Mouse (Mus musculus) forebrain, embryonic 10.5 days (tissue): ENCODE measurements around the gene Bmf. TPM values are rescaled to one million over a fixed set of nuclear protein-coding genes. Genes with fewer than 3 reads are reported as not detected.

Source experiments
- DNase-seq: peaks from one replicate; pipeline ENCODE4 v3.0.0-alpha.2; 2017; ENCODE audit warnings: low spot score; ENCODE audit errors: extremely low spot score
- H3K27ac ChIP-seq: fragments of 300-500 bp; sonication (generic); 2 replicates; pipeline ENCODE4 v1.5.1; 2016; ENCODE audit warnings: mild to moderate bottlenecking
- H3K27me3 ChIP-seq: fragments of 300-500 bp; sonication (generic); 2 replicates; pipeline ENCODE4 v1.6.1; 2016; ENCODE audit warnings: mild to moderate bottlenecking; ENCODE audit not compliant: poor library complexity, severe bottlenecking
- H3K36me3 ChIP-seq: fragments of 300-500 bp; sonication (generic); replicated peaks from 2 replicates; pipeline ENCODE4 v1.6.1; 2016; ENCODE audit warnings: mild to moderate bottlenecking, moderate library complexity
- H3K4me1 ChIP-seq: fragments of 300-500 bp; sonication (generic); 2 replicates; pipeline ENCODE4 v1.6.1; 2016
- H3K4me3 ChIP-seq: fragments of 300-500 bp; sonication (generic); 2 replicates; pipeline ENCODE4 v1.5.1; 2016; ENCODE audit warnings: mild to moderate bottlenecking, moderate library complexity
- H3K9me3 ChIP-seq: fragments of 300-500 bp; sonication (generic); 2 replicates; pipeline ENCODE4 v1.6.1; 2016; ENCODE audit warnings: mild to moderate bottlenecking, moderate library complexity
- WGBS: fragments of 180-500 bp; shearing (Covaris S2); methylation state at CpG from one replicate; pipeline ENCODE4 v1.1.7; 2016; 5-methylcytosine and 5-hydroxymethylcytosine counted together
- polyA plus RNA-seq: library from polyadenylated mRNA; unstranded; fragments of >200 nt; fragmentation: Nextera tagmentation; extraction: Ambion mirVana; gene quantifications from 2 replicates; pipeline ENCODE4 v1.2.1, GENCODE M21; 2016

Bmf gene
- polyA plus RNA-seq, 1 experiment from 2014 or later: 4.5 TPM

DNA sequence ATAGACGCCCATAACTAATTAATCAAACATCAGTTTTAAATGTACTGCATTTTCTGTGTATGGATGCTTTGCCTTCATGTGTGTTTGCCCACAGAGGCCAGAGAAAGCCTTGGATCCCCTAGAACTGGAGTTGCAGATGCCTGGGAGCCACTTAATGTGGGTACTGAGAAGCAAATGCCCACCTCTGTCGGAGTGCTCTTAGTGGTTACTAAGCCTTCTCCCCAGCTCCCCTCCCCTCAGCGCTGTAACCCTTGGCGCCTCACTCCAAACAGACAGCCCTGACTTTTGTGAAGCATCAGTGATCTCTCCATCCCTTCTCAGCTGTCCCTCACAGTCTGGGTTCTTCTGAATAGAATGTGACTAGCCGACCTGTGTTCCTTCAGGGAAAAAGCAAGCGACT is 51.0 kb downstream of the Bmf start:
- WGBS: 83% methylated on average over 6 of the region's 6 CpGs
- no peak overlapping the region for H3K4me3 ChIP-seq
- 0 out of 2 replicates have a peak overlapping the region, but pooled peaks have one; percentile 74 for H3K27ac ChIP-seq
- H3K27me3 ChIP-seq: peaks cover 13% of the 10 kb centered on the region; the same call in 1 of the 2 replicates
- H3K9me3 ChIP-seq: no peaks in the 10 kb centered on the region
- H3K4me1 ChIP-seq: peaks cover 39% of the 10 kb centered on the region
- no peak for DNase-seq
- H3K36me3 ChIP-seq: no peaks in the 10 kb centered on the region

- no peak for DNase-seq
- Histone ChIP-seq H3K27ac (no peak overlapping the region), H3K36me3 (no peaks in the 10 kb centered on the region), H3K4me3 (no peak overlapping the region), H3K27me3 (peaks cover 13% of the 10 kb centered on the region; the same call in 1 of the 2 replicates), H3K4me1 (peaks cover 39% of the 10 kb centered on the region), H3K9me3 (no peaks in the 10 kb centered on the region)
- WGBS: 80% methylated on average over 5 of the region's 5 CpGs
Observed at GRCm38 (mm10) chr2:118497890-118498289, 51.6 kb downstream of the Bmf start.

GRCm38 (mm10) chr2:118495024-118495423 is 54.5 kb downstream of the Bmf start:
- H3K4me1 ChIP-seq: peaks cover 46% of the 10 kb centered on the region

DNA sequence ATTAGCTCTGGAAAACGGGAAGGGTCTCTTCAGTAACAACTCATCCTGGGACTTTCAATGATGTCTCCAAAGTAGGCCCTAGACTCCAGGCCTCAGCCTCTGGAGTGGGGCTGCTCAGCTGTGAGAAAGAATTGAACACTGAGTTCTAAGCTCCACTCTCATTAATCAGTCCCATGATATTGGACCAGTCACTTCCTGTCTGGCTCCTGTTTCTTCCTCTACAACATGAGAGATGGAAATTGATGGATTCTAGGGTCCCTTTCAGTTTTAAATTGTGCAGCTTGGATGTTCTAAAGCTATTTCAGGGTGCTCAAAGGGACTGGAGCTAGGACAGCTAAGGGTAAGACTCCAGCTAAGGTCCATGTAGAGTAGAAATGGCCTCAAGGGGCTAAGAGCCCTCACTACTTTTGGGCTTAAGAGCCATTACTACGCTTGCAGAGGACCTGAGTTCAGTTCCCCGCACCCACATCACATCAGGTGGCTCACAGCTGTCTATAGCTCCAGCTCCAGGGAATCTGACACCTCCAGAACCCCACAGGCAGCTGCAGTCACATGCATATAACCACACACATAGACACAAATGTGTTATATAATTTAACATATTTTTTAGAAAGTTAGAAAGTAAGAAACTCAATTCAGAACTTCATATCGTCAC is 57.6 kb downstream of the Bmf start:
- Histone ChIP-seq H3K27ac (peak overlapping the region; percentile 77), H3K4me1 (peaks cover 43% of the 10 kb centered on the region), H3K27me3 (no peaks in the 10 kb centered on the region), H3K9me3 (peaks cover 5% of the 10 kb centered on the region; the same call in 1 of the 2 replicates), H3K4me3 (no peak overlapping the region), H3K36me3 (no peaks in the 10 kb centered on the region)
- 85% methylated on average over 4 of the region's 4 CpGs for WGBS
- DNase-seq: no peak

More at GRCm38 (mm10) chr2:118495024-118495423, 54.5 kb downstream of the Bmf start:
- 76% methylated on average over 9 of the region's 9 CpGs for WGBS
- H3K27me3 ChIP-seq: peaks cover 13% of the 10 kb centered on the region; the same call in 1 of the 2 replicates
- H3K27ac ChIP-seq: peak overlapping the region; percentile 31; the same call in 1 of the 2 replicates
- H3K4me3 ChIP-seq: no peak overlapping the region
- DNase-seq: no peak
- H3K9me3 ChIP-seq: no peaks in the 10 kb centered on the region
- no peaks in the 10 kb centered on the region for H3K36me3 ChIP-seq

DNA sequence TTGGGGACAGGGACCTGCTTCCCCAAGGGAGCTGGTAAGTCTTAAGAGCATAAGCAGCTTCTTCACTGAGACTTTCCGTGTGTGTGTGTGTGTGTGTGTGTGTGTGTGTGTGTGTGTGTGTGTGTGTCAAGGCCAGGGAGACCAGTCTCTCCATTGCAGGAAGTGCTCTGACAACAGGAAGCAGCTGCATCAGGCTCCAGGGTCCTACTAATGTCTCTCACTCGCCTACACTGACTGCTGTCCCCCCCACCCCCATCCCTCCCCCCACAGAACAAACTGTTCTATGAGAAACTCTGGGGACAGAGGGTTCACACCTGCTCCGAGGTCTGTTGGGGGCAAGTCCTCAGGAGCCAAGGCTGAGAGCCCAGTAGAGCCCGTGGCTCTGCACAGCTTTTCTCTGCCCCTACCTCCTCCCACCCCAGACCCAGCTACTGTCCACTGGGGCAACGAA is 58.2 kb downstream of the Bmf start:
- Histone ChIP-seq H3K27me3 (no peaks in the 10 kb centered on the region), H3K27ac (peak overlapping the region; percentile 77), H3K9me3 (peaks cover 5% of the 10 kb centered on the region; the same call in 1 of the 2 replicates), H3K4me3 (no peak overlapping the region), H3K36me3 (no peaks in the 10 kb centered on the region), H3K4me1 (peaks cover 44% of the 10 kb centered on the region)
- DNase-seq: no peak
- WGBS: 62% methylated on average over 5 of the region's 5 CpGs

DNA sequence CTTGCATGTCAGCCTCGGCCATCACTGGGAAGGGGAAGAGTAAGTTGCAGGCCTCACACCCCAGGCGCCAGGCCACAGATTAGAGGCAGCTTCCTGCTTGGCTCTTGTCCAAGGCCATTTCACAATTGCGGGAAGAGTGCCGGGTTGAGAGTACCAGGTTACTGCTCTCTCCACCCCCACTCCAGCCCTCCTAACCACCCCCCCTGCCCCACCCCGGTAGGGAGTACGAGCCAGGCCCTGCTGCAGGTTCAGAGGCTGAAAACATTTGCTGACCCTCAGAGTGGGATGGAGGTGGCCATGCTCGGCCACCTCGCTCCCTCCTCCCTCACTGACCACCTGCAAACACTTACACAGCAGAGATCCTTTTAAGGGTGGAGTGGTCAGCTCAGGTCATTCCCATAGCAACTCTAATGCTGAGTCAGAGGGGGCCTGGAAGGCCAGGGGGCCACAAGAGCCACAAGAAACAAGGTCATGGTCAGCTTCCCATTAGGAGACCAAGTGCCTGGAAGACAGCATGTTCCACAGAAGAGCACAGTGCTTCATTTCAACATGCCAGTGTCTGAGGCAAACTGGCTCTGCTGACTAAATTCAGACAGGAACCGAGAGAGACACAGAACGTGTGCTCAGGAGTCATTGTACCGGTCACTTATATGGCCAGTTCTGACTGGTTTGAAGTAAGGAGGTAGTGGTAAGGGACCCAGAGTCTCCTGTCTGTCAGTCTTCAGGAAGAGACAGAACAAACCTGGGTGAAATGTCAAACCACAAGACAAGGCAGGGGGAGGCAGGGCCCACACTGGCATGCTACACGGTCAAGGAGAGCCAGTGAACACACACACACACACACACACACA is 59.0 kb downstream of the Bmf start:
- no peaks in the 10 kb centered on the region for H3K36me3 ChIP-seq
- H3K27me3 ChIP-seq: no peaks in the 10 kb centered on the region
- WGBS: 62% methylated on average over 12 of the region's 12 CpGs
- H3K27ac ChIP-seq: peak overlapping the region; percentile 77
- H3K4me3 ChIP-seq: no peak overlapping the region
- DNase-seq: no peak
- H3K9me3 ChIP-seq: peaks cover 5% of the 10 kb centered on the region; the same call in 1 of the 2 replicates
- H3K4me1 ChIP-seq: peaks cover 40% of the 10 kb centered on the region

DNA sequence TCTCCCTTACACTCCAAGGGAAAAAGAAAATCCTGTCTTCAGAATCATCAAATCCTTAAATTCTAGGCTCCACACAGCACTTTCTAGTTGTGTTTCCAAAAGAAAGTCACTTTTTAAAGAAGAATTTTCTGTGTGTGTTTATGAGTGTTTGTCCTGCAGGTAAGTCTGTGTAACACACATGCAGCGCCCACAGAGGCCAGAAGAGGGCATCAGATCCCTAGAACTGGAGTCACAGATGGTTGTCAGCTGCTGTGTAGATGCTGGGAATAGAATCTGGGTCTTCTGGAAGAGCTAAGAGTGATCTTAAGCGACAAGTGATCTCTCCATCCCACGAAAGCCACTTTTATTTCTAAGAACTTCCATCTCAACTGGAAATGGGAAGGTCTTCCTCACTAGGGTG is 61.7 kb downstream of the Bmf start:
- WGBS: 70% methylated on average over 3 of the region's 3 CpGs
- H3K4me3 ChIP-seq: no peak overlapping the region
- DNase-seq: no peak
- H3K27me3 ChIP-seq: no peaks in the 10 kb centered on the region
- H3K27ac ChIP-seq: no peak overlapping the region
- no peaks in the 10 kb centered on the region for H3K36me3 ChIP-seq
- H3K4me1 ChIP-seq: peaks cover 31% of the 10 kb centered on the region
- H3K9me3 ChIP-seq: peaks cover 5% of the 10 kb centered on the region; the same call in 1 of the 2 replicates

DNA sequence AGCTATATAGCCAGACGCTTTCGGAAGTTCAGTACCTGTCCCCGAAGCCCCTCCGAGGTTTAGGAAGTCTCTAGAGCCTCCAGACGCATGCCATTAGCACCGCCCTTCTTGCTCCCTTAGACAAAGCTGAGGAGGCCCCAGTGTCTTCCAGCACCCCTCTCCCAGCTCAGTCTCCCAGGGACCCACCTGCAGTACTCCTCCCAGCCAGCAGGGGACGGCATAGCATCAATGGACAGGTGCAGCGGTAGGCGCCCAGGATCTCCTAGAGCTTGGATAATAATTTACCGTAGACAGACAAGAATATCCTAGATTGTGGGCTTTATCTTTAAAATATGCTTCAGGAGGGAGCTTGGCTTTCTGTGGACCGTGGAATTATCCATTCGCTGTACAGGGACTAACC is 62.6 kb downstream of the Bmf start:
- H3K4me3 ChIP-seq: no peak overlapping the region
- no peaks in the 10 kb centered on the region for H3K27me3 ChIP-seq
- peaks cover 5% of the 10 kb centered on the region; the same call in 1 of the 2 replicates for H3K9me3 ChIP-seq
- H3K27ac ChIP-seq: no peak overlapping the region
- peaks cover 31% of the 10 kb centered on the region for H3K4me1 ChIP-seq
- no peaks in the 10 kb centered on the region for H3K36me3 ChIP-seq
- whole genome bisulfite sequencing: 18% methylated on average over 12 of the region's 12 CpGs
- peak; percentile 84 for DNase-seq

- H3K4me1 ChIP-seq: peaks cover 18% of the 10 kb centered on the region
- WGBS: 85% methylated on average over 3 of the region's 3 CpGs
Observed at GRCm38 (mm10) chr2:118485415-118485814, 64.1 kb downstream of the Bmf start.

DNA sequence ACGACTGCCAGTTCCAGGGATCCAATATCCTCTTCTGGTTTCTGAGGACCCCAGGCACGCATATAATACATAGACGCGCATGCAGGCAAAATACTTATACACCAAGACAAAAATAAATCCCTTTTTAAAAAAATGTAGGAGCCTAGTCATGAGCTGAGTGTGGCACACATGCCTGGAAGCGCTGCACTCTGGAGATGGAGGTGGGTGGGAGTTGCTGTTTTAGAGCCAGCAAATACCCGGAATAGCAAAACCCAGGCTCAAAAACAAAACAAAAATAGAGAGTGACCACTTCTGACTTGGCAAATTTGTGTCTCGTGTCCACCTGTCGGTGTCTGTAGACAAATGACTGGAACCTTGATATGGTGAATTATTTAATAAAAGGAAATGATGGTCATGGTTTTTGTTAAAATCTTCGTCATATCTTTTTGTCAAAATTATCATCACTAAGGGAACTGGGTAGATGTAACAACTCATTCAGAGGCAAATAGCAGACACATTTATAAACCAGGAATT is 65.0 kb downstream of the Bmf start:
- Histone ChIP-seq H3K9me3 (peaks cover 5% of the 10 kb centered on the region; the same call in 1 of the 2 replicates), H3K36me3 (no peaks in the 10 kb centered on the region), H3K27ac (no peak overlapping the region), H3K4me1 (peaks cover 12% of the 10 kb centered on the region), H3K27me3 (no peaks in the 10 kb centered on the region), H3K4me3 (no peak overlapping the region)
- DNase-seq: no peak
- WGBS: 90% methylated on average over 9 of the region's 9 CpGs

More at GRCm38 (mm10) chr2:118485415-118485814, 64.1 kb downstream of the Bmf start:
- Histone ChIP-seq H3K9me3 (peaks cover 5% of the 10 kb centered on the region; the same call in 1 of the 2 replicates), H3K27me3 (no peaks in the 10 kb centered on the region), H3K27ac (no peak overlapping the region), H3K36me3 (no peaks in the 10 kb centered on the region), H3K4me3 (no peak overlapping the region)
- no peak for DNase-seq

GRCm38 (mm10) chr2:118483032-118483431 is 66.5 kb downstream of the Bmf start:
- Histone ChIP-seq H3K36me3 (no peaks in the 10 kb centered on the region), H3K4me3 (no peak overlapping the region), H3K27me3 (no peaks in the 10 kb centered on the region), H3K4me1 (peaks cover 24% of the 10 kb centered on the region), H3K27ac (no peak overlapping the region), H3K9me3 (peaks cover 3% of the 10 kb centered on the region; the same call in 1 of the 2 replicates)
- DNase-seq: no peak
- WGBS: 87% methylated on average over 5 of the region's 5 CpGs

GRCm38 (mm10) chr2:118480886-118481285 is 68.6 kb downstream of the Bmf start:
- Histone ChIP-seq H3K4me3 (no peak overlapping the region), H3K27ac (no peak overlapping the region), H3K36me3 (peaks cover 19% of the 10 kb centered on the region), H3K9me3 (no peaks in the 10 kb centered on the region), H3K4me1 (peaks cover 22% of the 10 kb centered on the region), H3K27me3 (no peaks in the 10 kb centered on the region)
- no peak for DNase-seq
- 94% methylated on average over 7 of the region's 7 CpGs for WGBS
